Mouse (Mus musculus): ENCODE data around the gene Mroh2a.

DNA sequence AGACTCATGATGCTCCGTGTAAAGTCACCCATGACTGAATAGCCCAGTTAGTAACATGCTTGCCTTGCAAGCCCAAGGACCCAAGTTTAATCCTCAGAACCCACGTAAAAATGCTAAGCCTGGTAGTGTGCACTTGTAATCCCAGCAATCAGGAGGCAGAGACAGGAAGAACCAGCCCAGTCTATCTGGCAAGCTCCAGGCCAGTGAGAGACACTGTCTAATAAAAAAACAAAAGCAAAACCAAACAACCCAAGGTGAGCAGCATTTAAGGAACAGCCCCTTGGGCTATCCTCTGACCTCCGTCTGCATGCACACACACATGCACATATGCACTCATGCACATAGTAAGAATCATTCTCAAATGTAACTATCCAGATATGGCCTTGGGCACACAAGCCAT lies 2.8 kb downstream of the Mroh2a start:
- TF ChIP-seq CTCF (IDR thresholded peaks at IDR 0.05; ENCODE audit: low read depth) (no peak), EP300 (IDR thresholded peaks at IDR 0.05; ENCODE audit: low read depth) (no peak)
